Mouse (Mus musculus) embryonic facial prominence, embryonic 12.5 days (tissue): ENCODE measurements at regions not wholly inside any gene's neighbourhood (a gene's known extent, or its start where the extent isn't known, plus 50 kb on each side); places are given as distances from the start of the nearest gene placed in this dataset.
"Not testable (repeated sequence)": the region's sequence is repeated elsewhere in the genome, so short reads cannot be mapped to it uniquely, and the experiment has no call there.

ENCODE experiments used
- ATAC-seq: fragments of 200-750 bp; cut with Nextera tagmentation; 2 replicates; pipeline ENCODE4 v1.8.0; 2017; ENCODE audit not compliant: insufficient number of reproducible peaks, insufficient read depth, low FRiP score, low TSS enrichment
- H3K27ac ChIP-seq: fragments of 300-500 bp; sonication (generic); 2 replicates; pipeline ENCODE4 v1.5.1; 2016; ENCODE audit warnings: mild to moderate bottlenecking
- H3K27me3 ChIP-seq: fragments of 300-500 bp; sonication (generic); 2 replicates; pipeline ENCODE4 v1.6.1; 2016; ENCODE audit warnings: mild to moderate bottlenecking, moderate library complexity
- H3K36me3 ChIP-seq: fragments of 300-500 bp; sonication (generic); 2 replicates; pipeline ENCODE4 v1.6.1; 2016; ENCODE audit warnings: mild to moderate bottlenecking
- H3K4me1 ChIP-seq: fragments of 300-500 bp; sonication (generic); 2 replicates; pipeline ENCODE4 v1.6.1; 2016
- H3K4me2 ChIP-seq: fragments of 300-500 bp; sonication (generic); replicated peaks from 2 replicates; pipeline ENCODE4 v1.6.1; 2016; ENCODE audit warnings: mild to moderate bottlenecking, moderate library complexity
- H3K4me3 ChIP-seq: fragments of 300-500 bp; sonication (generic); 2 replicates; pipeline ENCODE4 v1.5.1; 2016; ENCODE audit warnings: mild to moderate bottlenecking
- H3K9ac ChIP-seq: fragments of 300-500 bp; sonication (generic); 2 replicates; pipeline ENCODE4 v1.6.1; 2016; ENCODE audit warnings: mild to moderate bottlenecking, moderate library complexity
- H3K9me3 ChIP-seq: fragments of 300-500 bp; sonication (generic); 2 replicates; pipeline ENCODE4 v1.6.1; 2016; ENCODE audit warnings: mild to moderate bottlenecking, moderate library complexity
- WGBS: fragments of 180-500 bp; shearing (Covaris S2); methylation state at CpG from one replicate; pipeline ENCODE4 v1.1.7; 2016; 5-methylcytosine and 5-hydroxymethylcytosine counted together

- Histone ChIP-seq H3K36me3 (no peaks in the 10 kb centered on the region), H3K4me2 (no peak overlapping the region), H3K9me3 (no peaks in the 10 kb centered on the region), H3K4me3 (no peak overlapping the region), H3K4me1 (peaks cover 2% of the 10 kb centered on the region; the same call in 1 of the 2 replicates), H3K9ac (no peak overlapping the region), H3K27me3 (no peaks in the 10 kb centered on the region), H3K27ac (no peak overlapping the region)
- WGBS = 76% methylated on average over 5 of the region's 5 CpGs
- no peak for ATAC-seq
Measured at GRCm38 (mm10) chr2:71597956-71598355, 51.4 kb upstream of the Dlx2 start.

- whole genome bisulfite sequencing = 65% methylated on average over 10 of the region's 10 CpGs
- H3K27me3 ChIP-seq = no peaks in the 10 kb centered on the region
- ATAC-seq = no peak
- H3K4me2 ChIP-seq = 0 out of 2 replicates have a peak overlapping the region, but pooled peaks have one; percentile 5
- H3K36me3 ChIP-seq = no peaks in the 10 kb centered on the region
- no peaks in the 10 kb centered on the region for H3K9me3 ChIP-seq
- no peak overlapping the region for H3K27ac ChIP-seq
- peaks cover 2% of the 10 kb centered on the region; the same call in 1 of the 2 replicates for H3K4me1 ChIP-seq
- H3K9ac ChIP-seq = no peak overlapping the region
- H3K4me3 ChIP-seq = no peak overlapping the region
Measured at GRCm38 (mm10) chr2:71598368-71598767, 51.8 kb upstream of the Dlx2 start.

- 0 out of 2 replicates have a peak overlapping the region, but pooled peaks have one; percentile 5 for H3K4me2 ChIP-seq
- no peaks in the 10 kb centered on the region for H3K9me3 ChIP-seq
- H3K4me3 ChIP-seq = no peak overlapping the region
- H3K27ac ChIP-seq = no peak overlapping the region
- no peaks in the 10 kb centered on the region for H3K27me3 ChIP-seq
- 14% methylated on average over 5 of the region's 5 CpGs for WGBS
- no peaks in the 10 kb centered on the region for H3K36me3 ChIP-seq
- ATAC-seq = peak; percentile 67; the same call in 1 of the 2 replicates
- peaks cover 2% of the 10 kb centered on the region; the same call in 1 of the 2 replicates for H3K4me1 ChIP-seq
- H3K9ac ChIP-seq = no peak overlapping the region
Measured at GRCm38 (mm10) chr2:71598778-71599177, 52.2 kb upstream of the Dlx2 start.

- no peak overlapping the region for H3K4me2 ChIP-seq
- no peak for ATAC-seq
Measured at GRCm38 (mm10) chr2:71600213-71600612, 53.7 kb upstream of the Dlx2 start.

GRCm38 (mm10) chr2:71600999-71601398 is 54.4 kb upstream of the Dlx2 start:
- ATAC-seq = no peak
- no peak overlapping the region for H3K4me3 ChIP-seq
- no peaks in the 10 kb centered on the region for H3K27me3 ChIP-seq
- no peak overlapping the region for H3K4me2 ChIP-seq
- H3K4me1 ChIP-seq = no peaks in the 10 kb centered on the region; the same call in 1 of the 2 replicates
- WGBS = 48% methylated on average over 1 of the region's 1 CpGs
- no peaks in the 10 kb centered on the region for H3K9me3 ChIP-seq
- H3K36me3 ChIP-seq = no peaks in the 10 kb centered on the region
- H3K9ac ChIP-seq = no peak overlapping the region
- H3K27ac ChIP-seq = no peak overlapping the region

More at GRCm38 (mm10) chr2:71600213-71600612, 53.7 kb upstream of the Dlx2 start:
- Histone ChIP-seq H3K27ac (no peak overlapping the region), H3K27me3 (no peaks in the 10 kb centered on the region), H3K9me3 (no peaks in the 10 kb centered on the region), H3K9ac (no peak overlapping the region), H3K4me3 (no peak overlapping the region), H3K36me3 (no peaks in the 10 kb centered on the region), H3K4me1 (no peaks in the 10 kb centered on the region; the same call in 1 of the 2 replicates)
- WGBS = 72% methylated on average over 7 of the region's 7 CpGs

- ATAC-seq, H3K27ac ChIP-seq, H3K9me3 ChIP-seq, H3K4me2 ChIP-seq, H3K27me3 ChIP-seq, H3K4me1 ChIP-seq, H3K36me3 ChIP-seq, H3K4me3 ChIP-seq, H3K9ac ChIP-seq: not testable (repeated sequence)
- 88% methylated on average over 8 of the region's 8 CpGs for WGBS
Measured at GRCm38 (mm10) chr2:71603796-71604195, 57.2 kb upstream of the Dlx2 start.

- no peak for ATAC-seq
- Histone ChIP-seq H3K4me2 (no peak overlapping the region), H3K4me3 (no peak overlapping the region), H3K9me3 (no peaks in the 10 kb centered on the region), H3K27ac (no peak overlapping the region), H3K27me3 (no peaks in the 10 kb centered on the region), H3K9ac (no peak overlapping the region), H3K4me1 (0 out of 2 replicates have a peak, but pooled peaks cover 5% of the 10 kb centered on the region), H3K36me3 (no peaks in the 10 kb centered on the region)
- WGBS = 79% methylated on average over 1 of the region's 1 CpGs
Measured at GRCm38 (mm10) chr2:71605606-71606005, 59.1 kb upstream of the Dlx2 start.

GRCm38 (mm10) chr2:71607087-71607502 is 60.5 kb upstream of the Dlx2 start:
- Histone ChIP-seq H3K9ac (no peak overlapping the region), H3K4me3 (no peak overlapping the region), H3K27me3 (no peaks in the 10 kb centered on the region), H3K36me3 (no peaks in the 10 kb centered on the region), H3K9me3 (no peaks in the 10 kb centered on the region), H3K27ac (no peak overlapping the region), H3K4me1 (0 out of 2 replicates have a peak, but pooled peaks cover 5% of the 10 kb centered on the region), H3K4me2 (no peak overlapping the region)
- no peak for ATAC-seq
- WGBS = 80% methylated on average over 3 of the region's 3 CpGs

GRCm38 (mm10) chr2:71613216-71613615 is 66.7 kb upstream of the Dlx2 start:
- Histone ChIP-seq H3K9me3 (no peaks in the 10 kb centered on the region), H3K27me3 (no peaks in the 10 kb centered on the region; the same call in 1 of the 2 replicates), H3K4me2 (no peak overlapping the region), H3K4me1 (no peaks in the 10 kb centered on the region), H3K4me3 (no peak overlapping the region), H3K9ac (no peak overlapping the region), H3K27ac (no peak overlapping the region), H3K36me3 (no peaks in the 10 kb centered on the region)
- 58% methylated on average over 2 of the region's 2 CpGs for WGBS
- no peak for ATAC-seq

- Histone ChIP-seq H3K9me3 (no peaks in the 10 kb centered on the region), H3K36me3 (no peaks in the 10 kb centered on the region), H3K4me1 (no peaks in the 10 kb centered on the region), H3K4me2 (no peak overlapping the region), H3K27me3 (no peaks in the 10 kb centered on the region; the same call in 1 of the 2 replicates), H3K27ac (no peak overlapping the region), H3K9ac (no peak overlapping the region), H3K4me3 (no peak overlapping the region)
- ATAC-seq = no peak
- 84% methylated on average over 5 of the region's 5 CpGs for WGBS
Measured at GRCm38 (mm10) chr2:71616526-71616925, 70.0 kb upstream of the Dlx2 start.

GRCm38 (mm10) chr2:71621458-71621857 is 74.9 kb upstream of the Dlx2 start:
- Histone ChIP-seq H3K9me3 (no peaks in the 10 kb centered on the region), H3K4me2 (no peak overlapping the region), H3K4me3 (no peak overlapping the region), H3K9ac (no peak overlapping the region), H3K4me1 (0 out of 2 replicates have a peak, but pooled peaks cover 3% of the 10 kb centered on the region), H3K27ac (no peak overlapping the region), H3K36me3 (no peaks in the 10 kb centered on the region), H3K27me3 (peaks cover 3% of the 10 kb centered on the region; the same call in 1 of the 2 replicates)
- ATAC-seq = no peak
- 92% methylated on average over 2 of the region's 2 CpGs for WGBS

GRCm38 (mm10) chr2:71622532-71623099 is 76.1 kb upstream of the Dlx2 start:
- H3K27ac ChIP-seq = no peak overlapping the region
- H3K4me1 ChIP-seq = 0 out of 2 replicates have a peak, but pooled peaks cover 3% of the 10 kb centered on the region

More at GRCm38 (mm10) chr2:71622532-71623099, 76.1 kb upstream of the Dlx2 start:
- no peaks in the 10 kb centered on the region for H3K36me3 ChIP-seq
- H3K9me3 ChIP-seq = no peaks in the 10 kb centered on the region
- H3K4me2 ChIP-seq = no peak overlapping the region
- peaks cover 8% of the 10 kb centered on the region; the same call in 1 of the 2 replicates for H3K27me3 ChIP-seq
- H3K4me3 ChIP-seq = no peak overlapping the region
- 56% methylated on average over 9 of the region's 9 CpGs for WGBS
- H3K9ac ChIP-seq = no peak overlapping the region
- no peak for ATAC-seq
